Mouse (Mus musculus): ENCODE data around the gene Gtf3c3. TPM values are rescaled to one million over a fixed set of nuclear protein-coding genes. Genes with fewer than 3 reads are reported as not detected.

The Gtf3c3 gene
- 10 to 100 TPM; 13.4 to 16.2 TPM for total RNA-seq (2021)
- long read RNA-seq, experiment 1, full-length matches to known transcripts, result 10 of 11 reads
- long read RNA-seq, experiment 1, partial matches to known transcripts, result 1 of 11 reads
- long read RNA-seq, experiment 1, other reads (novel, unspliced or antisense), result 0 of 11 reads
- long read RNA-seq, experiment 2, full-length matches to known transcripts, result 14 of 23 reads
- long read RNA-seq, experiment 2, partial matches to known transcripts, result 6 of 23 reads
- long read RNA-seq, experiment 2, other reads (novel, unspliced or antisense), result 3 of 23 reads

DNA sequence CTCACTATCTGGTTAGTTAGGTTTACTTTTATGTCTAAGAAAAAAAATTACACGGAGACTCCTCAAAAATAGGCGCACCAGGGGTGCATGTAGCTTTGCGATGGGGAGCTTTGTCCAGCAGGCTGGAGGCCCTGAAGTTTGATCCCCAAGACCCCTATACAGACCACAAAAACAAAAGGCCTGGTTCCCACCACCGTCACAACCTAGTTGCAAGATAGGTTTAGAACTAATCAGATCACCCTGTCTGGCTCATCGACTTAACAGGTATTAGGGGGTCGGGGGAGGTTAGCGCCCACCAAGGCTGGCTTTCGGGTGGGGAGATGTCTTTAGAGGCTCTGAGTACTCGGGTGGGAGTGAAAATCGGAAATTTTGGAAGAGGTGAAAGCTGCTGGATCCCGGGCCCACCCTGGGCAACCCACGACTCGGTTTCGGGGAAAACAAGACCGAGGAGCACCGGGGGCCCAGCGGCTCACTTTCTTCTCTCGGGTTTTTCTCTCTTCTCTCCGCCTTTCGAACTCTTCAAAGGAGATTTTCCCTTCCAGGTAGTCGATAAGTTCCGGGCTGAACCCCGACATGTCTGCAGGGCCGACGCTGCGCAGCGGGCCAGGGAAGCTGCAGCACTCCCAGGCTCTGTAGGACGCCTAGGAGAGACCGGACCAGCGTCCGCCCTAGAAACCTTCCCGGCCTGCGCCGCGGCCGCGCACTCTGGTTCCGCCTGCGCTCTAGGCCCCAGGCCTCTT is at the start of gene Gtf3c3:
Gene Gtf3c3 (minus strand): TSS at position 632 of the 740 bp plus-strand sequence.
- peak; percentile 79 to 80 for DNase-seq (ENCODE audit: low spot score in 2 of 2)

- no peak for DNase-seq (ENCODE audit: low spot score in 2 of 2)
These were observed 46.1 kb upstream of the Gtf3c3 start for GRCm38 (mm10) chr1:54484744-54485420.

- no peak for DNase-seq (ENCODE audit: low spot score in 2 of 2)
These were observed 41.7 kb upstream of the Gtf3c3 start for GRCm38 (mm10) chr1:54480491-54480890.

- DNase-seq (ENCODE audit: low spot score in 2 of 2), result no peak
These were observed 29.9 kb upstream of the Gtf3c3 start for GRCm38 (mm10) chr1:54468662-54469061.

DNA sequence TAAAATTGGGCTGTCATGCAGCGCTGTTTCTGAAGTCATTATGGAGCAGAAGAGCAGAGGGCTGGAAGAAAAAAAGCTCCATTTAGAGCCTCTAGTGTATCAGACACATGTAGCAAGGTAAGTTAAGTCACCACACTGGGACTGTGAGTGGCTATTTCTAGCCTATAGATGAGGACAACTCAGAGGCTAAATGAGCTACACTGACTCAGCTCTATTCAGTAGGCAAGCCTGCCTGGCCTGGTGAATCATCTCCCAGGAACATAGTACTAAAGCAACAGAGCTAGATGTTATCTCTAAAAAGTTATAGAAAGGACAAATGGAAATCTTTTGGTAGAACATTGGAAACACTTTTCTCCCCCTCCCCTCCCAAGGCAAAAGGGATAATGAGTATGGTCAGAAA is 28.6 kb upstream of the Gtf3c3 start:
- DNase-seq (ENCODE audit: low spot score in 2 of 2), result no peak

- DNase-seq (ENCODE audit: low spot score in 2 of 2), result no peak
These were observed 13.3 kb upstream of the Gtf3c3 start for GRCm38 (mm10) chr1:54452116-54452515.

GRCm38 (mm10) chr1:54448833-54449232 is 10.1 kb upstream of the Gtf3c3 start:
- DNase-seq (ENCODE audit: low spot score in 2 of 2), result no peak

DNA sequence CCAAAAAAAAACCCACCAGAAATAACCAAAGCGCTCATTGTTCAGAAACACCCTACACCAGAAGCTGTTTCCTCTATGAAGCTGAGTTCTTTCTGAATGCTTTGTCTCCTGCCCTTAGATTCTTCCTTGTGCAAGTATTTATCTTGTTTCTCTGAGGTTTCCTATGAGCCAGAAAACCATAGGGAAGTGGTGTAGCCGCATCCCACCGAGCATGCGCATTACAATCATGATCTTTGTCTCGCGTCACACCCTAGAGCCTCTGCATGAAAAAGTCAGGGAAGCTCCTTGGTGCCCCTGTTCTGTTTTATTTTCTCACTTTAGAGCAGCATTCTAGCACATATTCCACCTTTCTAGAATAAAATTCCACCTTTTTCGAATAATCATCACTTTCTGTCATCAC is 4.9 kb upstream of the Gtf3c3 start:
- no peak for DNase-seq (ENCODE audit: low spot score in 2 of 2)

DNA sequence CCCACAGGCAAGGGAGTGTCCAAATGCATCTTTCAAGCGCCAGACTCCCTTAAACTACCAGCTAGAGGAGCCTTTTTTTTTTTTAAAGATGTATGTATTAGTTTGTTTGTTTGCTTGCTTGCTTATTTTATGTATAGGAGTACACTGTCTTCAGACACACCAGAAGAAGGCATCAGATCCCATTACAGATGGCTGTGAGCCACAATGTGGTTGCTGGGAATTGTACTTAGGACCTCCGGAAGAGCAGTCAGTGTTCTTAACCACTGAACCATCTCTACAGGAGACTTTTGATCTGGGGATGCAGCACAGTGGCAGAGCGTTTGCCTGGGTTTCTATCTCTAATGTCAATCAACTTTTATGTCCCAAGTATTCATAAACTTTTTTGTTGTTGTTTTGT is 307 bp upstream of the Gtf3c3 start:
- DNase-seq (ENCODE audit: low spot score in 2 of 2), result no peak

- peak in 1 of 2 experiments; percentile 8 for DNase-seq (ENCODE audit: low spot score in 2 of 2)
These were observed 16.5 kb downstream of the Gtf3c3 start for GRCm38 (mm10) chr1:54422195-54422750.

- no peak for DNase-seq (ENCODE audit: low spot score in 2 of 2)
These were observed 17.1 kb downstream of the Gtf3c3 start for GRCm38 (mm10) chr1:54421670-54422069.

DNA sequence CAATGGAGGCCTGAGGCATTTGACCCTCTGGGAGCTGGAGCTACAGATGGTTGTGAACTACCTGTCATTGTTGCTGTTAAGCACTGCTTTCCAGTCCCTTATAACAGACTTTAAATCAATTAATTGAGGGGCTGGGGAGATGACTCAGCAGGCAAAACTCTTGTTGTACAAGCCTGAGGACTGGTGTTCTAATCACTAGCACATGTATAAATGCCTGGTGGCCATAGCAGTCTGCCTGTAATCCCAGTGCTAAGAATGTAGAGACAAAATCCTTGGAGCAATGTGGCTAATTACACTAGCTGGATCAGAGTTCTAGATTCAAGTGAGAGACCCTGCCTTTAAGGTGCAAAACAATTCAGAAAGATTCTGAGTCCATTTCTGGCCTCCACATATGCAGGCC is 36.0 kb downstream of the Gtf3c3 start:
- DNase-seq (ENCODE audit: low spot score in 2 of 2), result no peak

DNA sequence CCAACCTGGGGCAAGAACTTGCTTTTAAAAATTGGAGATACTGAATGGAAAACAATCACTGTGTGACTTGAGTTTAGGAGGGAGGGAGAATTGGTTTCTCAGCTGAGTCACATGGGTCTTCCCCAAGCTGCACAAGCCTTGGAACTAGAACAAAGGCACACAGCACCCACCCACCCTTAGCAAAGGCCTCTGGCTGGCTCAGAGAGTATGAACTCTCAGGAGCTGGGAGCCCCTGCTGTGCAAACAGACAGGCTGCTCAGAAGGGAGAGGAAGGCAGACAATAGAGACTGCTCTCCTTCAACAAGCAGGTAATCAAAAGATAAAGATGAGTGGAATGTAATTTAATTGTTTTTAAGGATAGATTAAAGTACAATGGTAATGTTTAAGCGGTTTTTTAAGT is 54.5 kb downstream of the Gtf3c3 start:
- no peak for DNase-seq (ENCODE audit: low spot score in 2 of 2)

- peak; percentile 39 to 41 for DNase-seq (ENCODE audit: low spot score in 2 of 2)
These were observed 57.5 kb downstream of the Gtf3c3 start for GRCm38 (mm10) chr1:54380978-54381914.

DNA sequence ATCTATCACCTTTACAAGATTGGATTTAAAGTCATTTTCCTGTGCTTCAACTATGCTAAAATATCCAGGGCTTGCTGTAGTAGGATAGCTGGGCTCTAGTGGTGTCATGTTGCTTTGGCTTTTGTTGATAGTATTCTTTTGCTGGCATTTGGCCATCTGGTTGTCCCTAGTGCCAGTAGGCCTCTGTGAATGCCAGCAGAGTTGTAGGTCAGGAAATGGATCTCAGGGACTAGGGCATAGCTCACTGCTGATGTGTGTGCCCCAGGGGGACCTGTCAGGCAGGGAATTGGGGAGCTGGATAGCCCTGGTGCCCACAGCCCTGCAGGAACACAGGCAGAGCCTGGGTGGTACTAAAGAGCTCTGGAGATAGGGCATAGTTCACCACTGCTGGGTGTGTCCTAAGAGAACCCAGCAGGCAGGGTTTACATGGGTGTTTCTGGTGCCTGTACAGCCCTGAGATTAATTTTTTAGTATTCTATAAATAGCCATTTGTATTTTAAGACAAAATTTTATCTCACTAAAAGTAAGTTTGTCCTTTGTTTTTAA is 61.2 kb downstream of the Gtf3c3 start:
- DNase-seq (ENCODE audit: low spot score in 2 of 2), result no peak

DNA sequence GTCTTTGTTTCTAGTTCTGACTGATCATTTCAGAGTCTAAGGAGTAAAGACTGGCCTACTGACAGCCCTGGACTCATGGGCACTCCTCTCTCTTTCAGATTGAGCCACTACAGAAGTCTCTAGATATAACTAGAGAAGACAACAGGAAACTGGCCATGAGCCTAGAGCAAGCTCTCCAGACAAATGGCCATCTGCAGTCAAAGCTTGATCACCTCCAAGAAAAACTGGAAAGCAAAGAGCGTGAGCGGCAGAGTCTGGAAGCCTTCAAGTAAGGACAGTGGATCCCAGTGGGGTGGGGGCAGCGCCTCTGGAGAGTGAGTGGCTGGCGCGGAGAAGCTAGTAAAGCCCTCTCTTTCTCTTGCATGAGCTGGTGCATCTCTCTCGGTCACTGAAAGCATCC is 82.2 kb downstream of the Gtf3c3 start:
- DNase-seq (ENCODE audit: low spot score in 2 of 2), result no peak

- no peak for DNase-seq (ENCODE audit: low spot score in 2 of 2)
These were observed 83.3 kb downstream of the Gtf3c3 start for GRCm38 (mm10) chr1:54355485-54355884.

GRCm38 (mm10) chr1:54354786-54355185 is 84.0 kb downstream of the Gtf3c3 start:
- DNase-seq (ENCODE audit: low spot score in 2 of 2), result no peak
